In the genomic region with DNA sequence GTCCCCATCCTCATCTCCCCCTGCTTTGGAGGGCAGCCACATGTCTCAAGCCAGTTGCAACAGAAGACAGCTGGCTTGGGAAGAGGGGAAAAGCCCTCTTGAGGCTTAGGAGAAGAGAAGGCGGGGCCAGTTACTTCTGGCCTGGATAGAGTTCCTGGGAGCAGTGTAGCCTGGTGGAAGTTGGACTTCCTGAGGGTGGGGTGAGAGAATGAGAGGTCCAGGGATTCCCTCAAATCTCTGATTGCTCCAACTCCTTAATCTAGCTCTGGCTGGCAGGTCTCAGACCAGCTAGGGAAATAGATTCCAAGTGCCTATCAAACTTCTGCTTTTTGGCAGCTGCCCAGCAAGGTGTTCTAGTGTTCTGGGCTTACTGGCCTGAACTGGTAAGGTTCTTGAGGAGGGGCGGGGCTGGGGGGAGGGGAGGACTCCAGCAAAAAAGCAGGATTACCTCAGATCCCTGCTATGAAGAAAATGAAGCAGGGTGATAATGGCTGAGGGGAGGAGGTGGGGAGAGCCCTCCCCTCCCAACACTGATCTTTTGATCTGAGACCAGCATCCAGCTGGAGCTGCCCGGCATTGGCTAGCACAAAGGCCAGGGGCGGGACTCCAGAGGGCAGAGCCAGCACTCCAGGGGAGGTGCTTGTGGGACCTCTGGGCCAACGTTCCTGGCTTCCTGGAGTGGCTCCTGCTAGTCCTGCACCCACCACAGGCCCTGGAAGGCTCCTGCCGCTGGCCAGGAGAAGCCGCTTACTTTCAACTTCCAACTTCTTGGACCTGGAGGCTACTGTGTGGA, we compare ENCODE assay signal across 9 mouse cellular contexts.
DNase-seq lines count a peak whose midpoint lies in the region; ATAC-seq and TF ChIP-seq lines count a peak whose summit lies in the region.
"Had no signal": no experiment of that assay in that cellular context is flagged by ENCODE, and none has a peak within 500 bp of the region (broad histone marks: within the 10 kb centered on the region; RNA-seq: fewer than 3 reads in every experiment).

No protein-coding gene starts in this region.

- no peaks in the 10 kb centered on the region for H3K9me3 ChIP-seq in forebrain, embryonic 11.5 days (ENCODE audit: control insufficient read depth, low read length)
- no peaks in the 10 kb centered on the region for H3K9me3 ChIP-seq in heart, postnatal 0 days (replicated peaks; ENCODE audit: control insufficient read depth, low read length)
- no peaks in the 10 kb centered on the region for H3K9me3 ChIP-seq in stomach, postnatal 0 days (ENCODE audit: control insufficient read depth, low read length)

- no peaks in the 10 kb centered on the region for H3K27me3 ChIP-seq in forebrain, embryonic 11.5 days (ENCODE audit: control insufficient read depth, insufficient read depth, low read length)
- H3K27me3 ChIP-seq in heart, postnatal 0 days (ENCODE audit: control insufficient read depth, insufficient read depth, low read length) = no peaks in the 10 kb centered on the region
- no peaks in the 10 kb centered on the region for H3K27me3 ChIP-seq in stomach, postnatal 0 days (ENCODE audit: control insufficient read depth, insufficient read depth, low read length)
- H3K27me3 ChIP-seq: CH12.LX had no signal

- H3K4me3 ChIP-seq in forebrain, embryonic 11.5 days (ENCODE audit: low read depth, low read length) = no peak overlapping the region
- H3K4me3 ChIP-seq in heart, postnatal 0 days (ENCODE audit: low read depth, low read length) = peak overlapping the region; percentile 29
- peak overlapping the region; percentile 24 for H3K4me3 ChIP-seq in stomach, postnatal 0 days (ENCODE audit: low read depth, low read length)

- H3K4me1 ChIP-seq in forebrain, embryonic 11.5 days (replicated peaks; ENCODE audit: control insufficient read depth, insufficient read depth, low read length) = peaks cover 28% of the 10 kb centered on the region
- peaks cover 86% of the 10 kb centered on the region for H3K4me1 ChIP-seq in heart, postnatal 0 days (ENCODE audit: control insufficient read depth, insufficient read depth)
- peaks cover 53% of the 10 kb centered on the region for H3K4me1 ChIP-seq in stomach, postnatal 0 days (replicated peaks; ENCODE audit: control insufficient read depth, insufficient read depth)

- H3K4me2 ChIP-seq in forebrain, embryonic 11.5 days (ENCODE audit: low read depth, low read length, severe bottlenecking) = no peak overlapping the region; the same call in 1 of the 2 replicates
- H3K4me2 ChIP-seq in heart, postnatal 0 days (ENCODE audit: low read depth, low read length) = peak overlapping the region; percentile 56
- peak overlapping the region; percentile 47 for H3K4me2 ChIP-seq in stomach, postnatal 0 days (replicated peaks; ENCODE audit: low read depth)

- TF ChIP-seq EP300 in heart, postnatal 0 days (IDR thresholded peaks at IDR 0.05; ENCODE audit: low read depth) = no peak
- TF ChIP-seq EP300 in stomach, postnatal 0 days (optimal IDR thresholded peaks at IDR 0.05) = no peak

- peak; percentile 61 for DNase-seq in layer of hippocampus, adult 9-11 months
- DNase-seq in layer of hippocampus, postnatal 25 days (ENCODE audit: extremely low spot score in 1 of 2, low spot score in 1 of 2) = no peak
- DNase-seq in forebrain, embryonic 11.5 days (ENCODE audit: low spot score) = peak; percentile 82
- DNase-seq in heart, postnatal 0 days (ENCODE audit: low spot score) = peak; percentile 70
- peak; percentile 89 to 97 for DNase-seq in kidney, postnatal 25 days
- peak; percentile 86 to 95 for DNase-seq in lung, postnatal 4 days
- DNase-seq in stomach, postnatal 0 days (ENCODE audit: low spot score) = peak; percentile 88

- peak; percentile 89 for ATAC-seq in forebrain, embryonic 11.5 days (replicated peaks; ENCODE audit: low FRiP score)
- peak; percentile 87 for ATAC-seq in heart, postnatal 0 days (ENCODE audit: insufficient read depth, low read depth)
- peak; percentile 82 for ATAC-seq in stomach, postnatal 0 days (ENCODE audit: low FRiP score, low TSS enrichment)
- ATAC-seq in frontal cortex, adult (ENCODE audit: low TSS enrichment) = no peak

- WGBS in forebrain, embryonic 11.5 days = 10% methylated on average over 7 of the region's 7 CpGs
- 7% methylated on average over 7 of the region's 7 CpGs for WGBS in heart, postnatal 0 days
- WGBS in stomach, postnatal 0 days = 16% methylated on average over 7 of the region's 7 CpGs

- H3K27ac ChIP-seq in forebrain, embryonic 11.5 days (ENCODE audit: low read depth, low read length) = peak overlapping the region; percentile 28
- H3K27ac ChIP-seq in heart, postnatal 0 days (ENCODE audit: low read depth) = peak overlapping the region; percentile 71
- H3K27ac ChIP-seq in stomach, postnatal 0 days (replicated peaks) = peak overlapping the region; percentile 90

- no peak for TF ChIP-seq CTCF in heart, postnatal 0 days (IDR thresholded peaks at IDR 0.05; ENCODE audit: low read depth)
- 0 out of 2 replicates have a peak, but pooled peaks have one; percentile 1 for TF ChIP-seq CTCF in stomach, postnatal 0 days (IDR thresholded peaks at IDR 0.05; ENCODE audit: low read depth)

- H3K9ac ChIP-seq in forebrain, embryonic 11.5 days (ENCODE audit: low read length) = 0 out of 2 replicates have a peak overlapping the region, but pooled peaks have one; percentile 25
- H3K9ac ChIP-seq in heart, postnatal 0 days (replicated peaks; ENCODE audit: low read depth, low read length) = peak overlapping the region; percentile 40
- peak overlapping the region; percentile 55 for H3K9ac ChIP-seq in stomach, postnatal 0 days (ENCODE audit: low read length)

- no peaks in the 10 kb centered on the region for H3K36me3 ChIP-seq in forebrain, embryonic 11.5 days (ENCODE audit: control insufficient read depth, insufficient read depth, low read length)
- H3K36me3 ChIP-seq in heart, postnatal 0 days (replicated peaks; ENCODE audit: control insufficient read depth, insufficient read depth, low read length) = no peaks in the 10 kb centered on the region
- no peaks in the 10 kb centered on the region for H3K36me3 ChIP-seq in stomach, postnatal 0 days (ENCODE audit: control insufficient read depth, insufficient read depth, low read length)

Comparison
In these comparisons a context has a peak if more than half of its experiments do, and no peak if none do; other contexts are left out.
1. DNase-seq: peak in layer of hippocampus, adult 9-11 months (single experiment), forebrain, embryonic 11.5 days (single experiment), heart, postnatal 0 days (single experiment), kidney, postnatal 25 days (2 of 2), lung, postnatal 4 days (2 of 2) and stomach, postnatal 0 days (single experiment); none in layer of hippocampus, postnatal 25 days (0 of 2).
2. H3K27ac ChIP-seq: peak in every context shown above with its lines; median percentile 90 in stomach, postnatal 0 days; 71 in heart, postnatal 0 days; 28 in forebrain, embryonic 11.5 days.
3. Peak in every context shown above with its lines, with median percentiles within 50 percentile points of each other: H3K9ac ChIP-seq.